Comparison of ENCODE assay signal across 8 mouse cellular contexts in the genomic region with DNA sequence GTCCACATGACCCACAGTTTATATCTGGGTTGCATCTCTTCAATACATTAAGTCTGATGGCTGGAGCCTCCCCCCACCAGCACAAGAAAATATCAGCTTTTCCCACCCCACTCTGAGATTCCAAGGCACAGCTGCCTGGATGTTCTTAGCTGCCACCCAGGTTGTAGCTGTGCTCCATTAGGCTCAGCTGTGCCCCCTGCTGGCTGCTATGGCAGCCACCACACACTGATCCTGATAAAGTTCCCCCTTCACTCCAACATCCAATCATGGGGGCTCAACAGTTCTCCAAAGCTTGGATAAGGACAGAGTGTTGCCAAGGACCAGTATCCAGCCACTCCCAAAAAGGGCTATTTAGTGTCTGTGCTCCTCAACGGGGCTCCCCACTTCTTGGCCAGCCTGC. TPM values are rescaled to one million over a fixed set of nuclear protein-coding genes. Genes with fewer than 3 reads are reported as not detected.
DNase-seq lines count a peak whose midpoint lies in the region; ATAC-seq and TF ChIP-seq lines count a peak whose summit lies in the region.

No protein-coding gene starts in this region.

- no peak for TF ChIP-seq POLR2A in embryonic fibroblast, embryonic 13.5 days (IDR thresholded peaks at IDR 0.05; ENCODE audit: low read depth, low read length)

- ATAC-seq in forebrain, embryonic 13.5 days, result no peak
- 0 out of 2 replicates have a peak, but pooled peaks have one; percentile 44 for ATAC-seq in megakaryocyte-erythroid progenitor cell, adult 5-6 weeks (replicated peaks; ENCODE audit: low FRiP score, low TSS enrichment, poor library complexity, severe bottlenecking)

- H3K27ac ChIP-seq in forebrain, embryonic 10.5 days, result no peak overlapping the region
- no peak overlapping the region for H3K27ac ChIP-seq in forebrain, embryonic 13.5 days
- H3K27ac ChIP-seq in embryonic fibroblast, embryonic 13.5 days (ENCODE audit: insufficient read depth, low read length), result no peak overlapping the region

- H3K4me2 ChIP-seq in forebrain, embryonic 13.5 days, result no peak overlapping the region

- peaks cover 3% of the 10 kb centered on the region; the same call in 1 of the 2 replicates for H3K4me1 ChIP-seq in forebrain, embryonic 10.5 days
- H3K4me1 ChIP-seq in forebrain, embryonic 13.5 days, result no peaks in the 10 kb centered on the region
- H3K4me1 ChIP-seq in embryonic fibroblast, embryonic 13.5 days (ENCODE audit: control insufficient read depth, insufficient read depth, low read length), result no peaks in the 10 kb centered on the region

- no peaks in the 10 kb centered on the region for H3K9me3 ChIP-seq in forebrain, embryonic 10.5 days
- no peaks in the 10 kb centered on the region for H3K9me3 ChIP-seq in forebrain, embryonic 13.5 days (replicated peaks)

- H3K9ac ChIP-seq in forebrain, embryonic 13.5 days, result no peak overlapping the region

- 67% methylated on average over 1 of the region's 1 CpGs for WGBS in forebrain, embryonic 10.5 days
- WGBS in forebrain, embryonic 13.5 days, result 68% methylated on average over 1 of the region's 1 CpGs

- peak; percentile 39 for TF ChIP-seq CTCF in embryonic fibroblast, embryonic 13.5 days (IDR thresholded peaks at IDR 0.05; ENCODE audit: borderline replicate concordance, insufficient read depth, low read length)

- no peaks in the 10 kb centered on the region for H3K27me3 ChIP-seq in forebrain, embryonic 10.5 days (ENCODE audit: poor library complexity, severe bottlenecking)
- no peaks in the 10 kb centered on the region for H3K27me3 ChIP-seq in forebrain, embryonic 13.5 days

- H3K36me3 ChIP-seq in forebrain, embryonic 10.5 days (replicated peaks), result no peaks in the 10 kb centered on the region
- H3K36me3 ChIP-seq in forebrain, embryonic 13.5 days (ENCODE audit: poor library complexity, severe bottlenecking), result no peaks in the 10 kb centered on the region

- peak; percentile 28 for DNase-seq in forebrain, embryonic 10.5 days (ENCODE audit: extremely low spot score, low spot score)
- peak; percentile 17 to 39 for DNase-seq in lung, adult 18-20 months
- DNase-seq in lung, postnatal 25 days (ENCODE audit: low spot score), result no peak
- peak; percentile 14 for DNase-seq in adipocyte (ENCODE audit: low spot score)
- no peak for DNase-seq in spleen, postnatal 4 days (ENCODE audit: low spot score in 2 of 2)

- H3K4me3 ChIP-seq in forebrain, embryonic 10.5 days, result no peak overlapping the region
- no peak overlapping the region for H3K4me3 ChIP-seq in forebrain, embryonic 13.5 days
- no peak overlapping the region for H3K4me3 ChIP-seq in embryonic fibroblast, embryonic 13.5 days (ENCODE audit: insufficient read depth, low read length)

RNA-seq across cellular contexts. Expression of a gene that starts 48.3 kb away (rescaled TPM):
- 0.52 and 0.65 TPM in 2 replicates for polyA plus RNA-seq in forebrain, embryonic 10.5 days (2016; fragmentation: Nextera tagmentation; extraction: Ambion mirVana)
- polyA plus RNA-seq in forebrain, embryonic 13.5 days (2015; fragmentation: Nextera tagmentation; extraction: Ambion mirVana), result 10.1 and 10.7 TPM in 2 replicates
- polyA plus RNA-seq in embryonic fibroblast, embryonic 13.5 days (2011; ENCODE audit: insufficient read length, low read depth, missing spikeins), result 0.77 and 0.92 TPM in 2 replicates
- total RNA-seq in megakaryocyte-erythroid progenitor cell, adult 5-6 weeks (2014; fragmentation: Nextera tagmentation), result not detected in 2 replicates
- total RNA-seq in megakaryocyte-erythroid progenitor cell, adult 5-6 weeks (2017), result not detected in 2 replicates

Comparison
In these comparisons a context has a peak if more than half of its experiments do, and no peak if none do; other contexts are left out.
1. DNase-seq: peak in forebrain, embryonic 10.5 days (single experiment), lung, adult 18-20 months (2 of 2) and adipocyte (single experiment); none in lung, postnatal 25 days (single experiment) and spleen, postnatal 4 days (0 of 2).